Mouse (Mus musculus) lung, embryonic 16.5 days (tissue): ENCODE measurements at regions not wholly inside any gene's neighbourhood (a gene's known extent, or its start where the extent isn't known, plus 50 kb on each side); places are given as distances from the start of the nearest gene placed in this dataset.
A peak's percentile ranks its signal among the peaks of the same experiment; 100 is the strongest.

Source experiments
- ATAC-seq: fragments of 200-750 bp; cut with Nextera tagmentation; 2 replicates; pipeline ENCODE4 v1.8.0; 2017; ENCODE audit warnings: low read depth, mild to moderate bottlenecking, moderate library complexity
- H3K27ac ChIP-seq: fragments of 300-500 bp; sonication (generic); 2 replicates; pipeline ENCODE4 v1.5.1; 2014; ENCODE audit warnings: mild to moderate bottlenecking, control low read depth, low read length
- H3K27me3 ChIP-seq: fragments of 300-500 bp; sonication (generic); 2 replicates; pipeline ENCODE4 v1.6.1; 2014; ENCODE audit warnings: low read depth, low read length, mixed read lengths; ENCODE audit not compliant: control insufficient read depth, insufficient read depth
- H3K36me3 ChIP-seq: fragments of 300-500 bp; sonication (generic); 2 replicates; pipeline ENCODE4 v1.6.1; 2014; ENCODE audit warnings: low read length; ENCODE audit not compliant: control insufficient read depth, insufficient read depth
- H3K4me1 ChIP-seq: fragments of 300-500 bp; sonication (generic); replicated peaks from 2 replicates; pipeline ENCODE4 v1.6.1; 2014; ENCODE audit warnings: low read length, mixed read lengths; ENCODE audit not compliant: control insufficient read depth, insufficient read depth
- H3K4me2 ChIP-seq: fragments of 300-500 bp; sonication (generic); 2 replicates; pipeline ENCODE4 v1.6.1; 2014; ENCODE audit warnings: low read depth, low read length, control low read depth
- H3K4me3 ChIP-seq: fragments of 300-500 bp; sonication (generic); 2 replicates; pipeline ENCODE4 v1.5.1; 2014; ENCODE audit warnings: mild to moderate bottlenecking, low read length, control low read depth
- H3K9ac ChIP-seq: fragments of 300-500 bp; sonication (generic); 2 replicates; pipeline ENCODE4 v1.6.1; 2014; ENCODE audit warnings: low read length, control low read depth
- H3K9me3 ChIP-seq: fragments of 300-500 bp; sonication (generic); 2 replicates; pipeline ENCODE4 v1.6.1; 2016; ENCODE audit warnings: low read length; ENCODE audit not compliant: control insufficient read depth
- WGBS: fragments of 180-500 bp; shearing (Covaris S2); extraction: QIAGEN DNeasy Blood & Tissue Kit; methylation state at CpG from one replicate; pipeline ENCODE4 v1.1.7; 2014; 5-methylcytosine and 5-hydroxymethylcytosine counted together

DNA sequence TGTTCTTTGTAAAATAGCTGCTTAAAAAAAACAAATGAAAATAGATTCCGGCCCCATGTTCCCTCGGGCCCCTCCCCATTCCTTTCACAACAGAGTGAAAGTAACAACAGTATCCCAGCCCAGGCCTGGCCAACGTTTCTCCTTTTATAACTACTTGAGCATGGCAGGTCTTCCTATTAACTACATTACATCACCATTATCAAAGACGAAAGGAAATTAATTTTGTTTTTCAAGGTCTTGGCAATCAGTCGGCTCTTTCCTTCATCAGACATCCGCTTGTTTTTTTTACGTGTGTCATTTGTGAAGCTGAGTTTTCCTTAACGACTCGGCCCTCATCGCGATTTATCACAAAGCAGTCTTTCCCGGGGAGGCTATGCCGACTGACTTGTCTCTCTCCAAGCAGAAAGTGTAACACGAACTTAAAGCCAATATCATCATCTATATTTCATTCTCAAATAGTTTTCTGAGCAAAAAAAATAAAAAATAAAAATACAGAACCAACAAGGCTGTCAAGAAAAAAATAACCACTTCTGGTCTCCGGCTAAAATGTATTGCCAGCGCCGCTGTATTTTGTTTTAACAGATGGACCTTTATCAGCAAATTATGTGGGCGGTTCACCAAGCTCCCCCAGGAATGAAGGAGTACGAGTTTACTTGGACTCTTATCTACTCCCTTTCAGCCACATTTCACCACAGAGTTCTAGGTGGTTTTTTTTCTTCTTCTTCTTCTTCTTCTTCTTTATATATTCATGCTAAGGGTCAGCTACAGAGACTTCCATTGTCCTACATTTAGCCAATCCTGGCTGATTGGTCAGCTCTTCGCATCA, 89.9 kb upstream of the Cdkn3 start:
- H3K27ac ChIP-seq = no peak overlapping the region
- H3K4me1 ChIP-seq = no peaks in the 10 kb centered on the region
- H3K27me3 ChIP-seq = no peaks in the 10 kb centered on the region
- no peak for ATAC-seq
- H3K4me2 ChIP-seq = no peak overlapping the region
- 60% methylated on average over 20 of the region's 20 CpGs for WGBS
- H3K9me3 ChIP-seq = no peaks in the 10 kb centered on the region
- H3K9ac ChIP-seq = no peak overlapping the region
- H3K36me3 ChIP-seq = no peaks in the 10 kb centered on the region
- H3K4me3 ChIP-seq = no peak overlapping the region

DNA sequence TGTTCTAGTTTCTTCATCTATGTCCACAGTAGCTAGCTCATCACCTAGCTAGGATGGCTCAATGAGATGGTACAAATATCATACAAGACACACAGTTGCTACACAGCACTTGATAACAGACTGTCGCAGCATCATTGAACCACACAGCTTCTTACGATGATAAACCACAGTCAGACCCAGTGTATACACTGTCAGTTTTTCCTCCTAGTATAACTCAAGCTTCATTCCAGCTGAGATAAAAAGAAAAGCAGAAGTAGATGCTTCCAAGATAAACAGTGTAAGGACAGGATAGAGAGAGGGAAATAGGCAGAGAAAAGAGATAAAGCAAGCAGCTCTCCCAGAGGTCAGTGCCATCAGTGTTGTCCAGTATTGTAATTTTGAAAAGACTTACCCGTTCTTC, 92.1 kb upstream of the Cdkn3 start:
- no peak overlapping the region for H3K9ac ChIP-seq
- H3K9me3 ChIP-seq = no peaks in the 10 kb centered on the region
- 0 out of 2 replicates have a peak, but pooled peaks cover 2% of the 10 kb centered on the region for H3K4me1 ChIP-seq
- H3K4me3 ChIP-seq = no peak overlapping the region
- no peaks in the 10 kb centered on the region for H3K27me3 ChIP-seq
- H3K4me2 ChIP-seq = no peak overlapping the region
- H3K36me3 ChIP-seq = no peaks in the 10 kb centered on the region
- H3K27ac ChIP-seq = no peak overlapping the region
- WGBS = 86% methylated on average over 3 of the region's 3 CpGs
- no peak for ATAC-seq

DNA sequence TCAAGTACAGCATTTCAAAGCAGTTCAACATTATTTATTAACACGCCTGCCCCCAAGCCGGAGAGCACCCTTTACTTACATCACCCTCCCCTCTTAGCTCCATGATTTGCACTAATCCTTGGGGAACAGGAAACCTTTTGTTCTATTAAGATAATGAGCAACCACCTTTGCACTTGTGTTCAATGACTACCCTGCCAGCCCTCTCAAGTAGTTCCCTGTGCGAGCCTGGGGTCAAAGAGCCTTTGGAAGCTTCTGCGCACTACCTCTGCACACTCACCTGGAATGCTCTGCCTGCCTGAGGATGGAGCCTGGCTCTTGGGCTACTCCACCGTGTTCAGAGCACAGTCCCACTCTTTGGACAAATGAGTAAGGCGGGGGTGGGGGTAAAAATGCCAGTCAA, 96.0 kb upstream of the Cdkn3 start:
- peaks cover 10% of the 10 kb centered on the region for H3K4me1 ChIP-seq
- H3K9ac ChIP-seq = no peak overlapping the region
- no peak overlapping the region for H3K4me3 ChIP-seq
- no peak overlapping the region for H3K4me2 ChIP-seq
- H3K27ac ChIP-seq = peak overlapping the region; percentile 58; the same call in 1 of the 2 replicates
- 50% methylated on average over 6 of the region's 6 CpGs for WGBS
- ATAC-seq = peak; percentile 69
- no peaks in the 10 kb centered on the region for H3K27me3 ChIP-seq
- no peaks in the 10 kb centered on the region for H3K9me3 ChIP-seq
- H3K36me3 ChIP-seq = no peaks in the 10 kb centered on the region

DNA sequence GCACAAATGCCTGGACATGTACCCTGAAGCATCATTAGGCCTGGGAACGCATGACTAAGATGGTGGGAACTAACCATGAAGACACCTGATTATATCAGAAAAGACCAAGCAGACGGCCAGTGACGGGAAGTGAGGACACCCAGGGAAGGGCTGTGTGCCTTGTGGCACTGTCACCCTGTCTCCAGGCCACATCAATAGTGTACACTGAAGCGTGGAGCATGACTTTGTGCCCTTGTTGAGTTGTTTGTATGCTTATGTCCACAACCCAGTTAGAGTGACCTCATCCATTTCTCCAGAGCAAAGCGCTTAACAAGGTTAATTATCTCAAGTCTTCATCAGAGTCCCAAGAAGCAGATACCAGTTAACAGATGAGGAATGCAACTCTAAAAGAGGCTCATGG, 96.8 kb upstream of the Cdkn3 start:
- Histone ChIP-seq H3K36me3 (no peaks in the 10 kb centered on the region), H3K9ac (no peak overlapping the region), H3K9me3 (no peaks in the 10 kb centered on the region), H3K4me3 (no peak overlapping the region), H3K27ac (0 out of 2 replicates have a peak overlapping the region, but pooled peaks have one; percentile 27), H3K4me2 (no peak overlapping the region), H3K4me1 (peaks cover 10% of the 10 kb centered on the region), H3K27me3 (no peaks in the 10 kb centered on the region)
- WGBS = 81% methylated on average over 5 of the region's 5 CpGs
- ATAC-seq = no peak

DNA sequence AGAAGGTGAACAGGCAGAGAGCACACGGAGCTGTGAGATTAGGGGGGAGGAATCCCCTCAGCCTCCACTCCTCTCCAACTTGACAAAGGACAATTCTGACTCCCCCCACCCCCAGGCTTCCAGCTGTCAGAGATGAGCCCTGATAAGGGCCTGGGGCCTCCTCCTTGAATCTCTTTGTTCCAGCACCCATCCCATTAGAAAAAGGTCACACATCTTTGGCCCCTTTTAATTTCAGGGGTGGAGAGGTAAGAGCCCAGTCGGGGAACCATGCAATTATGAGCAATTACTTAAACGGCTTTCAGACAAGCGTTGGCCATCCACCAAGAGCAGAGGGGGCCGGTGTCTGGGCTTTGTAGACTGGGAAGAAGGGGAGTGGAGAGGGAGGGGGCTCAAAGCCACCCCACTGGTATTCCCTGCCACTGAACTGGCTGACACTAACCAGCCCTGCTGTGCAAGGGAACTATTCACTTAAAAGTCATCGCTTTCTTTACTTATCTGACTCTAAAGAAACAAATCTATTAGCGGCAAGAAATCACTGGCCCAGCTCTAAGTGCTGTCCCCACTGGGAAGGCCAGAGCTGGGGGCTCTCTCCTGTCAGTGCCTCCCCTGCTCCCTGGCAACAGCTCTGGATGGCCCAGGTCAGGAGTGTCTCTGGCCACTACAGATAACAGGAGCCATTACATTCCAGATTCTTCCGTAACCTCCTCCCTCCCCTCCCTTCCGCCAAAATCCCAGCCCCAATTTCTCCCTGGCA, 98.4 kb upstream of the Cdkn3 start:
- peaks cover 10% of the 10 kb centered on the region for H3K4me1 ChIP-seq
- no peak overlapping the region for H3K9ac ChIP-seq
- H3K36me3 ChIP-seq = no peaks in the 10 kb centered on the region
- H3K27ac ChIP-seq = no peak overlapping the region
- H3K9me3 ChIP-seq = no peaks in the 10 kb centered on the region
- H3K27me3 ChIP-seq = no peaks in the 10 kb centered on the region
- ATAC-seq = peak; percentile 51
- no peak overlapping the region for H3K4me2 ChIP-seq
- 15% methylated on average over 9 of the region's 9 CpGs for WGBS
- no peak overlapping the region for H3K4me3 ChIP-seq

DNA sequence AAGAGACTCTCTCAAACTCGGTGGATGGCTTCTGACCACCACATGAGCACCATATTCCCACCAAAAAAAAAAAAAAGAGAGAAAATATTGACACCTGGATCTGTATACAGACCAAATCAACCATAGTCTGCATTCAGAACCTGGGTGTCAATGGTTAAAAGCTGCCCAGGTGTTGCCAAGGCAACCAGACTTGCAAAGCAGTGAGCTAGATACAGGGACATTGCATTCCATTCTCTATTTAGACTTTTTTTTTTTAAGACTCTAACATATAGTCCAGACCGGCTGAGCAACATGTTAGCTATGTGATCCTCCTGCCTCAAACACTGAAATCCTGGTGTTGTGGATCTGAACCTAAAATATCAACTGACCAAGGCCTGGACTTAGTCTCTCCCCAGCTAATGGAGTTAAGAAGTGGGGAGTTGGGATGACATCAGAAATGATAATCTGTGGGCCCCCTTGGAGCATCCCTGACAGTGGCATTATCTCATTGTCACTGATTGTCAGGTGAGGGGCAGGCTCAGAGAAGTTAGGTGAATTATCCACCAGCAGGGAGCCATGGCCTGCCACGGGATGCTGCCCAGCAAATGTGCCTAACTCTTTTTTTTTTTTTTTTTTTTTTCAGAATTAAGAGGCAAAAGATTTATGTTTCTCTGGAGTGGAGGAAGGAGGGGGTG, 99.1 kb upstream of the Cdkn3 start:
- ATAC-seq = peak; percentile 32; the same call in 1 of the 2 replicates
- no peak overlapping the region for H3K4me2 ChIP-seq
- no peak overlapping the region for H3K9ac ChIP-seq
- H3K4me3 ChIP-seq = no peak overlapping the region
- no peaks in the 10 kb centered on the region for H3K9me3 ChIP-seq
- H3K27ac ChIP-seq = no peak overlapping the region
- WGBS = 32% methylated on average over 3 of the region's 3 CpGs
- peaks cover 10% of the 10 kb centered on the region for H3K4me1 ChIP-seq
- H3K36me3 ChIP-seq = no peaks in the 10 kb centered on the region
- H3K27me3 ChIP-seq = no peaks in the 10 kb centered on the region

DNA sequence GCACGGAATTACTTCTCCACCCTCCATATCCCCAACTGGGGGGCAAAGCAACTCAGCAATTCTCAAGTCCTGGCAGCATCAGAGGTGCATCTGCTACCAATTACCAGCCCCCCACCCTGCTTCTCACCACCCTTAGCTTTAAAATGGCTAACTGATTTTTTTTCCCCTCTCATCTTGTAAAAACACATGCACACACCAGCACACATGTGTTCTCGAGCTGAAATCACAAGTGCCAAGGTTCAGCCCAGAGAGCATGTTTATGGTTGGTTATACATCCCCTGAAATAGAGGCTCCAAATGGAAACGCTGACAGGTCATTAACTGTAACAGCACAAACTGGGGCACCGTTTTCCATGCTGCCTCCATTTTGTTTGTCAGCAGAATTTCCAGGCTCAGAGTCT, 101.0 kb upstream of the Cdkn3 start:
- no peak overlapping the region for H3K4me2 ChIP-seq
- H3K9me3 ChIP-seq = no peaks in the 10 kb centered on the region
- H3K27ac ChIP-seq = no peak overlapping the region
- 62% methylated on average over 4 of the region's 4 CpGs for WGBS
- no peak for ATAC-seq
- no peaks in the 10 kb centered on the region for H3K36me3 ChIP-seq
- H3K27me3 ChIP-seq = no peaks in the 10 kb centered on the region
- no peak overlapping the region for H3K9ac ChIP-seq
- no peak overlapping the region for H3K4me3 ChIP-seq
- peaks cover 8% of the 10 kb centered on the region for H3K4me1 ChIP-seq

DNA sequence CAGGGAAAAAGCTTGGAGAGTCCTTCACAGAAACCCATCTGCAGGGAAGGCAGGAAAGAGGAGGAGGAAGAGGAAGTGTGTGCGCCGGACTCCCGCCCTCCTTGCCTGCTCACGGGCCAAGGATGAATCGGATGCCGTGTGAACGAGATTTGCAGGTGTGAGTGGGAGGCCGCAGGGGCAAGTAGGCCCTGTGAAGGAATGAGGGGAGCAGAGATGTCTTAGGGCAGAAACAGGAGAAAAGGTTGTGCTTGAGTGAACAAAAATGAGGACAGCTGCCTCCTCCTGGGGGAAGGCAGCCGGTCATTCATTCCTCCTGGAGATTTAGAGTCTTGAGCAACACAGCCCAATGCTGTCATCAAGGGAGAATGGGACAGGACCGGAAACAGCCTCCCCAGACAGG, 104.1 kb upstream of the Cdkn3 start:
- H3K27ac ChIP-seq = no peak overlapping the region
- WGBS = 69% methylated on average over 10 of the region's 10 CpGs
- no peak for ATAC-seq

DNA sequence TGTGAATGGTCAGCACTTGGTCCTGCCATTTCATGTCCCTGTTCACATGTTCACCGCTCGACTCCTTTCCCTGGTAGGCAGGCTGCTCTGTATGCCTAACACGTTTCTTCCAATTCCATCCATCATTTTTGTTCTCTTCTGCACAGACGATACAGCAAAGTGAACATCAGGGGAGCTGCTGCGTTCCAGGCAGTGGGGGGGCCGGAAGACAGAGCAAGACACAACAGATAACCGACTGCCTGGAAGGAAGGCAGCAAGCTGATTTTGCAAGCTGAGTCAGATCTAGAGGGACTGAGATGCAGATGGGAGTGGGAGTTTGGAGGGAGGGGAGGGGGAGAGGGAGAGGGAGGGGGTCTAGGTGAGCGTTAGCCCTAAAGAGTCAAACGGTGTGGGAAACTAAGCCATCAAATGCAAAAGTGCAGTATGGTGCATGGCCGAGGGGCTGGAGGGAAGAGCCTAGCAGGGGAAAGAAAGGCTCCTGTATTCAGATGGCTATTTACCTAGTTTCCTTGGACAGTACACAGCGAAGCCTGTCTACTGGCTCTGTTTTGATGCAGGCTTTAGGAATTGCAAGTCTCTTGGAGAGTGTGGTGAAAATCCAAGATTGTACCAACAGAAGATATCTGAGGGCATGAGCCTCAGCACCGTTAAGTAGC, 112.9 kb upstream of the Cdkn3 start:
- WGBS = 50% methylated on average over 12 of the region's 12 CpGs
- Histone ChIP-seq H3K4me1 (no peaks in the 10 kb centered on the region), H3K4me2 (no peak overlapping the region), H3K27ac (no peak overlapping the region), H3K4me3 (no peak overlapping the region), H3K27me3 (no peaks in the 10 kb centered on the region), H3K9ac (no peak overlapping the region), H3K36me3 (no peaks in the 10 kb centered on the region), H3K9me3 (no peaks in the 10 kb centered on the region)
- no peak for ATAC-seq

More for the DNA sequence above, 104.1 kb upstream of the Cdkn3 start:
- Histone ChIP-seq H3K36me3 (no peaks in the 10 kb centered on the region), H3K4me1 (no peaks in the 10 kb centered on the region), H3K27me3 (no peaks in the 10 kb centered on the region), H3K9me3 (no peaks in the 10 kb centered on the region), H3K4me2 (no peak overlapping the region), H3K4me3 (no peak overlapping the region), H3K9ac (no peak overlapping the region)
